Mouse (Mus musculus) midbrain, embryonic 16.5 days (tissue): Measurements from ENCODE around the gene 9130008F23Rik. TPM values are rescaled to one million over a fixed set of nuclear protein-coding genes. Genes with fewer than 3 reads are reported as not detected.
A peak's percentile ranks its signal among the peaks of the same experiment; 100 is the strongest.

Experiments
- ATAC-seq: fragments of 200-750 bp; cut with Nextera tagmentation; 2 replicates; pipeline ENCODE4 v1.8.0; 2017; ENCODE audit warnings: moderate TSS enrichment
- H3K27ac ChIP-seq: fragments of 300-500 bp; sonication (generic); 2 replicates; pipeline ENCODE4 v1.5.1; 2014; ENCODE audit warnings: mild to moderate bottlenecking, low read length, mixed read lengths
- H3K27me3 ChIP-seq: fragments of 300-500 bp; sonication (generic); 2 replicates; pipeline ENCODE4 v1.6.1; 2014; ENCODE audit warnings: low read depth, low read length, mixed read lengths; ENCODE audit not compliant: control insufficient read depth, insufficient read depth
- H3K36me3 ChIP-seq: fragments of 300-500 bp; sonication (generic); 2 replicates; pipeline ENCODE4 v1.6.1; 2014; ENCODE audit warnings: mild to moderate bottlenecking, low read length, moderate library complexity, mixed read lengths; ENCODE audit not compliant: control insufficient read depth, insufficient read depth
- H3K4me1 ChIP-seq: fragments of 300-500 bp; sonication (generic); 2 replicates; pipeline ENCODE4 v1.6.1; 2014; ENCODE audit warnings: mild to moderate bottlenecking, low read length, mixed read lengths; ENCODE audit not compliant: control insufficient read depth, insufficient read depth
- H3K4me2 ChIP-seq: fragments of 300-500 bp; sonication (generic); 2 replicates; pipeline ENCODE4 v1.6.1; 2014; ENCODE audit warnings: mild to moderate bottlenecking, low read length, mixed read lengths
- H3K4me3 ChIP-seq: fragments of 300-500 bp; sonication (generic); 2 replicates; pipeline ENCODE4 v1.5.1; 2014; ENCODE audit warnings: low read depth, mild to moderate bottlenecking, low read length, moderate library complexity, mixed read lengths
- H3K9ac ChIP-seq: fragments of 300-500 bp; sonication (generic); 2 replicates; pipeline ENCODE4 v1.6.1; 2014; ENCODE audit warnings: low read depth, low read length, mixed read lengths
- H3K9me3 ChIP-seq: fragments of 300-500 bp; sonication (generic); replicated peaks from 2 replicates; pipeline ENCODE4 v1.6.1; 2014; ENCODE audit warnings: mild to moderate bottlenecking, low read length, mixed read lengths; ENCODE audit not compliant: control insufficient read depth, poor library complexity, severe bottlenecking
- WGBS: fragments of 180-500 bp; shearing (Covaris S2); extraction: QIAGEN DNeasy Blood & Tissue Kit; methylation state at CpG from one replicate; pipeline ENCODE4 v1.1.7; 2014; 5-methylcytosine and 5-hydroxymethylcytosine counted together
- polyA plus RNA-seq: library from polyadenylated mRNA; unstranded; fragments of >200 nt; fragmentation: Nextera tagmentation; extraction: Ambion mirVana; gene quantifications from 2 replicates; pipeline ENCODE4 v1.2.1, GENCODE M21; 2015

9130008F23Rik gene
- polyA plus RNA-seq, 1 experiment from 2014 or later: 1.1 TPM

- WGBS: 89% methylated on average over 4 of the region's 4 CpGs
Measured at GRCm38 (mm10) chr17:40887849-40888536, 7.6 kb upstream of the 9130008F23Rik start.

GRCm38 (mm10) chr17:40885155-40885554, 4.8 kb upstream of the 9130008F23Rik start:
- H3K9me3 ChIP-seq: no peaks in the 10 kb centered on the region

More at GRCm38 (mm10) chr17:40887849-40888536, 7.6 kb upstream of the 9130008F23Rik start:
- Histone ChIP-seq H3K4me1 (no peaks in the 10 kb centered on the region), H3K9ac (no peak overlapping the region), H3K4me3 (no peak overlapping the region), H3K36me3 (no peaks in the 10 kb centered on the region), H3K4me2 (no peak overlapping the region), H3K27ac (no peak overlapping the region), H3K27me3 (no peaks in the 10 kb centered on the region), H3K9me3 (no peaks in the 10 kb centered on the region)
- ATAC-seq: no peak

GRCm38 (mm10) chr17:40882172-40882571, 1.8 kb upstream of the 9130008F23Rik start:
- no peak for ATAC-seq
- peaks cover 5% of the 10 kb centered on the region for H3K4me1 ChIP-seq
- H3K4me2 ChIP-seq: no peak overlapping the region
- H3K9me3 ChIP-seq: no peaks in the 10 kb centered on the region
- H3K36me3 ChIP-seq: no peaks in the 10 kb centered on the region
- no peak overlapping the region for H3K9ac ChIP-seq
- 90% methylated on average over 6 of the region's 6 CpGs for WGBS
- H3K27me3 ChIP-seq: no peaks in the 10 kb centered on the region; the same call in 1 of the 2 replicates
- no peak overlapping the region for H3K4me3 ChIP-seq
- H3K27ac ChIP-seq: no peak overlapping the region

More at GRCm38 (mm10) chr17:40885155-40885554, 4.8 kb upstream of the 9130008F23Rik start:
- H3K4me1 ChIP-seq: no peaks in the 10 kb centered on the region
- H3K27me3 ChIP-seq: no peaks in the 10 kb centered on the region; the same call in 1 of the 2 replicates
- H3K9ac ChIP-seq: no peak overlapping the region
- no peak overlapping the region for H3K4me2 ChIP-seq
- 86% methylated on average over 4 of the region's 4 CpGs for WGBS
- H3K36me3 ChIP-seq: no peaks in the 10 kb centered on the region
- no peak overlapping the region for H3K4me3 ChIP-seq
- no peak overlapping the region for H3K27ac ChIP-seq
- ATAC-seq: no peak

GRCm38 (mm10) chr17:40879528-40879923, 833 bp downstream of the 9130008F23Rik start:
- H3K4me2 ChIP-seq: peak overlapping the region; percentile 85
- 14% methylated on average over 6 of the region's 6 CpGs for WGBS
- H3K36me3 ChIP-seq: no peaks in the 10 kb centered on the region
- peak overlapping the region; percentile 63 for H3K9ac ChIP-seq
- no peak overlapping the region for H3K27ac ChIP-seq
- no peak for ATAC-seq
- no peaks in the 10 kb centered on the region for H3K9me3 ChIP-seq
- H3K27me3 ChIP-seq: no peaks in the 10 kb centered on the region; the same call in 1 of the 2 replicates
- H3K4me1 ChIP-seq: peaks cover 5% of the 10 kb centered on the region
- H3K4me3 ChIP-seq: peak overlapping the region; percentile 56

- no peak overlapping the region for H3K27ac ChIP-seq
- WGBS: 51% methylated on average over 3 of the region's 3 CpGs
- H3K36me3 ChIP-seq: no peaks in the 10 kb centered on the region
- no peak overlapping the region for H3K9ac ChIP-seq
- H3K4me2 ChIP-seq: no peak overlapping the region
- no peaks in the 10 kb centered on the region for H3K9me3 ChIP-seq
- H3K4me3 ChIP-seq: no peak overlapping the region
- H3K27me3 ChIP-seq: no peaks in the 10 kb centered on the region; the same call in 1 of the 2 replicates
- H3K4me1 ChIP-seq: peaks cover 5% of the 10 kb centered on the region
- ATAC-seq: no peak
Measured at GRCm38 (mm10) chr17:40877741-40878140, 2.6 kb downstream of the 9130008F23Rik start.

- H3K9me3 ChIP-seq: no peaks in the 10 kb centered on the region
- no peak overlapping the region for H3K4me2 ChIP-seq
- H3K9ac ChIP-seq: no peak overlapping the region
- H3K4me1 ChIP-seq: peaks cover 5% of the 10 kb centered on the region
- H3K27me3 ChIP-seq: no peaks in the 10 kb centered on the region
- H3K36me3 ChIP-seq: no peaks in the 10 kb centered on the region
- 100% methylated on average over 1 of the region's 1 CpGs for WGBS
- H3K27ac ChIP-seq: no peak overlapping the region
- H3K4me3 ChIP-seq: no peak overlapping the region
- ATAC-seq: no peak
Measured at GRCm38 (mm10) chr17:40875568-40875967, 4.8 kb downstream of the 9130008F23Rik start.

- no peaks in the 10 kb centered on the region for H3K36me3 ChIP-seq
- no peak overlapping the region for H3K9ac ChIP-seq
- H3K9me3 ChIP-seq: no peaks in the 10 kb centered on the region
- no peaks in the 10 kb centered on the region for H3K27me3 ChIP-seq
- ATAC-seq: no peak
- H3K4me1 ChIP-seq: peaks cover 3% of the 10 kb centered on the region
- 92% methylated on average over 3 of the region's 3 CpGs for WGBS
- no peak overlapping the region for H3K4me2 ChIP-seq
- H3K27ac ChIP-seq: no peak overlapping the region
- no peak overlapping the region for H3K4me3 ChIP-seq
Measured at GRCm38 (mm10) chr17:40874701-40875100, 5.7 kb downstream of the 9130008F23Rik start.

GRCm38 (mm10) chr17:40873582-40874011, 6.8 kb downstream of the 9130008F23Rik start:
- H3K27ac ChIP-seq: no peak overlapping the region
- WGBS: 82% methylated on average over 2 of the region's 2 CpGs
- no peaks in the 10 kb centered on the region for H3K27me3 ChIP-seq
- ATAC-seq: no peak
- no peak overlapping the region for H3K4me3 ChIP-seq
- H3K9ac ChIP-seq: no peak overlapping the region
- H3K36me3 ChIP-seq: no peaks in the 10 kb centered on the region
- no peaks in the 10 kb centered on the region for H3K9me3 ChIP-seq
- H3K4me1 ChIP-seq: no peaks in the 10 kb centered on the region
- H3K4me2 ChIP-seq: no peak overlapping the region

- Histone ChIP-seq H3K27me3 (no peaks in the 10 kb centered on the region), H3K9me3 (no peaks in the 10 kb centered on the region), H3K4me3 (no peak overlapping the region), H3K27ac (no peak overlapping the region), H3K4me2 (no peak overlapping the region), H3K4me1 (no peaks in the 10 kb centered on the region), H3K36me3 (no peaks in the 10 kb centered on the region), H3K9ac (no peak overlapping the region)
- WGBS: 96% methylated on average over 6 of the region's 6 CpGs
- no peak for ATAC-seq
Measured at GRCm38 (mm10) chr17:40872626-40873025, 7.7 kb downstream of the 9130008F23Rik start.
